Mouse (Mus musculus) intestine, postnatal 0 days (tissue): ENCODE data around the gene Slc25a15. TPM values are rescaled to one million over a fixed set of nuclear protein-coding genes. Genes with fewer than 3 reads are reported as not detected.

Experiments
- ATAC-seq: fragments of 200-750 bp; cut with Nextera tagmentation; 2 replicates; pipeline ENCODE4 v1.8.0; 2017; ENCODE audit warnings: mild to moderate bottlenecking, moderate TSS enrichment, moderate library complexity
- H3K27ac ChIP-seq: fragments of 300-500 bp; sonication (generic); 2 replicates; pipeline ENCODE4 v1.5.1; 2014; ENCODE audit warnings: mild to moderate bottlenecking, low read depth, low read length, moderate library complexity
- H3K27me3 ChIP-seq: fragments of 300-500 bp; sonication (generic); replicated peaks from 2 replicates; pipeline ENCODE4 v1.6.1; 2014; ENCODE audit warnings: low read length, mixed read lengths; ENCODE audit not compliant: control insufficient read depth, insufficient read depth
- H3K36me3 ChIP-seq: fragments of 300-500 bp; sonication (generic); 2 replicates; pipeline ENCODE4 v1.6.1; 2014; ENCODE audit warnings: mild to moderate bottlenecking, moderate library complexity; ENCODE audit not compliant: control insufficient read depth, insufficient read depth
- H3K4me1 ChIP-seq: fragments of 300-500 bp; sonication (generic); replicated peaks from 2 replicates; pipeline ENCODE4 v1.6.1; 2014; ENCODE audit warnings: antibody characterized with exemption, low read length, mixed read lengths; ENCODE audit not compliant: control insufficient read depth, insufficient read depth
- H3K4me2 ChIP-seq: fragments of 300-500 bp; sonication (generic); replicated peaks from 2 replicates; pipeline ENCODE4 v1.6.1; 2014; ENCODE audit warnings: low read depth, mild to moderate bottlenecking, moderate library complexity
- H3K4me3 ChIP-seq: fragments of 300-500 bp; sonication (generic); 2 replicates; pipeline ENCODE4 v1.5.1; 2014; ENCODE audit warnings: low read depth, low read length
- H3K9ac ChIP-seq: fragments of 300-500 bp; sonication (generic); 2 replicates; pipeline ENCODE4 v1.6.1; 2014; ENCODE audit warnings: mild to moderate bottlenecking, low read depth, low read length
- H3K9me3 ChIP-seq: fragments of 300-500 bp; sonication (generic); 2 replicates; pipeline ENCODE4 v1.6.1; 2016; ENCODE audit warnings: mixed run types; ENCODE audit not compliant: control insufficient read depth
- CTCF ChIP-seq: sonication (generic); IDR thresholded peaks from 2 replicates; pipeline ENCODE4 v1.5.1; 2016; ENCODE audit warnings: low read depth, mild to moderate bottlenecking, control low read depth, antibody characterized with exemption, moderate library complexity
- WGBS: fragments of 180-500 bp; shearing (Covaris S2); extraction: QIAGEN DNeasy Blood & Tissue Kit; methylation state at CpG from one replicate; pipeline ENCODE4 v1.1.7; 2014; 5-methylcytosine and 5-hydroxymethylcytosine counted together
- polyA plus RNA-seq: library from polyadenylated mRNA; unstranded; fragments of >200 nt; fragmentation: Nextera tagmentation; extraction: Ambion mirVana; gene quantifications from 2 replicates; pipeline ENCODE4 v1.2.1, GENCODE M21; 2015

Gene Slc25a15
- polyA plus RNA-seq, 1 experiment from 2014 or later: 108 TPM

DNA sequence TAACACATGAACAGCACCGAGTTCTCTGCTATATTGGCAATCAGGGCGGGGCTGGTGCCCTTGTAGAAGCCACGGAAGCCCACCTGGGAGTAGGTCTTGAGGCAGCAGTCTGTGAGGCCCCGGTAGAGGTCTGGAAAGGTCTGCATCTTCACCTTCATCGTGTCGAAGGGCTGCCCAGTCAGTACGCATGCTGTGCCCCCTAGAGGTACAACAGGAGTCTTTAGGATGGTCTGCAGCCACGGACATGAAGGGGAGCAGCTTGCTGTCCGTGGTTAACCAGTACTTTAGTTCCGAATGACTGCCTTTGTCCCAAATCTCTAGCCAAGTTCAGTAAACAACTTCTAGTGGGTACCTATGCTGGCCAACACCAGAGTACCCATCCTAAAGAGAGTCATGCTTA is 8.5 kb downstream of the Slc25a15 start:
- H3K36me3 ChIP-seq: peaks cover 59% of the 10 kb centered on the region
- H3K9me3 ChIP-seq: no peaks in the 10 kb centered on the region
- H3K4me1 ChIP-seq: no peaks in the 10 kb centered on the region; the same call in 1 of the 2 replicates
- no peak overlapping the region for H3K9ac ChIP-seq
- peak; percentile 21; the same call in 1 of the 2 replicates for TF ChIP-seq CTCF
- WGBS: 74% methylated on average over 10 of the region's 10 CpGs
- no peak for ATAC-seq
- H3K4me2 ChIP-seq: peak overlapping the region; percentile 17; the same call in 1 of the 2 replicates
- H3K27ac ChIP-seq: peak overlapping the region; percentile 81
- no peak overlapping the region for H3K4me3 ChIP-seq
- H3K27me3 ChIP-seq: no peaks in the 10 kb centered on the region

- Histone ChIP-seq H3K4me2 (no peak overlapping the region), H3K36me3 (peaks cover 95% of the 10 kb centered on the region), H3K9ac (no peak overlapping the region), H3K9me3 (no peaks in the 10 kb centered on the region), H3K27ac (no peak overlapping the region), H3K4me1 (no peaks in the 10 kb centered on the region), H3K27me3 (no peaks in the 10 kb centered on the region), H3K4me3 (no peak overlapping the region)
- WGBS: 84% methylated on average over 6 of the region's 6 CpGs
- no peak for TF ChIP-seq CTCF
- no peak for ATAC-seq
These were observed 13.2 kb downstream of the Slc25a15 start for GRCm38 (mm10) chr8:22385158-22385557.

DNA sequence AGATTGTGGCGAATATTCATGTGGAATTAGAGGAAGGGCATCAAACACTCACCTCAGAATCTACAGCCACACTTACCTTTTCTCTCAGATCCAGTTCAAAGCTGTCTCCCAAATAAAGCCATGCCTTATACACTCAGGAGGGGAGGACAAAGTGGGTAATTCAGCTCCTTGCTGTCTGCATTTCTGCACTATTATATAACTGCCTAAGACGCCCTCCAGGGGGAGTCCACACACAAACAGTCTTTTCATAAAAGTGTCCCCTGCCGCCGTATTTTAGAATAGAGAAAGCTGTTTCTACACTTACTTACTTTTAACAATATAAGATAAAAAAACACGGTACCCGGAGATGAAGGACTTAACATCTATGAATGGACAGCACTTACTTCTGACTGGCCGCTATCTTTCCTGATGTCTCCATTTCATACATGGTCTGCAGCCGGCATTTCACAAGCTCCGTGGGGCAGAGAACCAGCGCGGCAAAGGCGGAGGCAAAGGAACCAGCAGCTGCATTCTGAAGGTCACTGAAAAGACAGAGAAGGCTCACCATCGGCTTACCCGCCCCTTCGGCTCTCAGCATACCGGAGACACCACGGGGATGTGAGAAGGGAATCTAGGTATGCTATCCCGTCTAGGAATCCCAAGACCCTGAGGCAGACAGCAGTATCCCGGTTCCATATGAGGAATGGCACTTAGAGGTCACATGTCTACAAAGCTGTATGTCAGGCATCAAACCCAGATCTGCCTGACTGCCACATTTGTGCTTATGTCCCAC is 15.4 kb downstream of the Slc25a15 start:
- no peak overlapping the region for H3K9ac ChIP-seq
- WGBS: 86% methylated on average over 19 of the region's 19 CpGs
- TF ChIP-seq CTCF: peak; percentile 43
- H3K9me3 ChIP-seq: no peaks in the 10 kb centered on the region
- H3K27me3 ChIP-seq: no peaks in the 10 kb centered on the region
- no peak overlapping the region for H3K27ac ChIP-seq
- peaks cover 93% of the 10 kb centered on the region for H3K36me3 ChIP-seq
- H3K4me3 ChIP-seq: no peak overlapping the region
- H3K4me2 ChIP-seq: no peak overlapping the region
- no peaks in the 10 kb centered on the region for H3K4me1 ChIP-seq
- no peak for ATAC-seq

DNA sequence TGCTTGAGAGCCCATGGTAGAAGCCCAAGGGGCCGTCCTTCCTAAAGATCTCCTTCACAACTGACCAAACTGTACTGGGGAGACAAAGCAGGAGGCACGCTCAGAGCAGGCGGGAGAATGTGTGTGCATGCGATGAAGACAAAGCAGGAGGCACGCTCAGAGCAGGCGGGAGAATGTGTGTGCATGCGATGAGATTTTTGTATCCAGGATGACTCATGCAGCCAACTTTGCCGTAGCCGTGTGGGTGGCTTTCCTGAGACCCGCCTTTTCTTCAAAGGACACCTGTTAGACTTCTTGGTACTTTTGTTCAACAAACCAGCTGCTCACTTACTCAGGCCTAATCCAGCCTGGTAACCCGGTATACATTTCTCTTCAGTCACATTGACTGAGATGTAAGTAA is 17.5 kb downstream of the Slc25a15 start:
- H3K36me3 ChIP-seq: peaks cover 88% of the 10 kb centered on the region
- H3K27me3 ChIP-seq: no peaks in the 10 kb centered on the region
- no peak overlapping the region for H3K4me2 ChIP-seq
- H3K4me1 ChIP-seq: no peaks in the 10 kb centered on the region
- no peak overlapping the region for H3K27ac ChIP-seq
- H3K9me3 ChIP-seq: no peaks in the 10 kb centered on the region
- no peak overlapping the region for H3K9ac ChIP-seq
- WGBS: 85% methylated on average over 11 of the region's 11 CpGs
- no peak for ATAC-seq
- TF ChIP-seq CTCF: no peak
- no peak overlapping the region for H3K4me3 ChIP-seq

DNA sequence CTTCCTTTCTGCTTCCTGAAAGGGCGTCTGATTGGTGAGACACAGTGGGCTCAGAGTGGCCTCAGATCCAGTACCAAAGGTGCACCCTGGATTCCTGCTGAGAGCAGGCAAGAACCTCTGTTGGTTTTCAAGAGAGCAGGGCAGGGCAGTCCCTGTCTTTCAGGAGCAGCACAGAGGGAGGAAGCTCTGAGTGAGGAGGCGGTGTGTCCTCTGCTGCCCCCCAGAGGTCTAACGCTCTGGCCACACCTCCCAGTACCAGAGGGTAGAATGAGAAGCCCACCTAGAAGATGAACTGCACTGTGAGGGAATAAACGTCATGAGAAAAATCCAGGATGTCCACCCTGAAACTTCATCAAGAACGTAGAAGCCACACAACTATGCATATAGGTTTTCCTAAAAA is 21.5 kb downstream of the Slc25a15 start:
- Histone ChIP-seq H3K9me3 (no peaks in the 10 kb centered on the region), H3K9ac (no peak overlapping the region), H3K4me2 (no peak overlapping the region), H3K27ac (no peak overlapping the region), H3K4me1 (no peaks in the 10 kb centered on the region), H3K4me3 (no peak overlapping the region), H3K36me3 (peaks cover 77% of the 10 kb centered on the region), H3K27me3 (no peaks in the 10 kb centered on the region)
- WGBS: 48% methylated on average over 5 of the region's 5 CpGs
- no peak; the same call in 1 of the 2 replicates for ATAC-seq
- peak; percentile 83 for TF ChIP-seq CTCF

DNA sequence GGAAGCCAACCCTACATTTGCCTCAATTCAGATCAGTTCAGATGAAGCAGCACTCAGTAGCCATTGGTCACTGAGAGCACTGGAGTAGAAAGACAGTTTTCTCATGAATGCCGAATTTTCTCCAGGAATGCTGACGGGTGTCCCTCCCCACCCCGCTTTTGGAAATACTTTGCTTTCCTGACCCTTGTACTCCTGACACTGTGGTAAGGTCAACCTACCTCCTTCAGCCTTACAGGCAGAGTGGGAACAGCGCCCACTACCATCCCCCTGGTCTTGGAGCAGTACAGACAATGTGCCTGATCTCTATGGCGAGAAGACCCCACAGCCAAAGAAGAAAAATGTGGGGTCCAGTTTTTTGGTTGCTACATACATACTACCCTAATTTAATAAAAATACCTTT is 22.1 kb downstream of the Slc25a15 start:
- Histone ChIP-seq H3K27ac (no peak overlapping the region), H3K9me3 (no peaks in the 10 kb centered on the region), H3K4me3 (no peak overlapping the region), H3K27me3 (no peaks in the 10 kb centered on the region), H3K4me1 (no peaks in the 10 kb centered on the region), H3K9ac (no peak overlapping the region), H3K36me3 (peaks cover 75% of the 10 kb centered on the region), H3K4me2 (no peak overlapping the region)
- TF ChIP-seq CTCF: no peak
- ATAC-seq: no peak
- WGBS: 95% methylated on average over 5 of the region's 5 CpGs
